Mouse (Mus musculus) olfactory bulb, adult 2 months (tissue): ENCODE measurements at regions not wholly inside any gene's neighbourhood (a gene's known extent, or its start where the extent isn't known, plus 50 kb on each side); places are given as distances from the start of the nearest gene placed in this dataset.

ENCODE experiments used
- CTCF ChIP-seq: fragments of 200-500 bp; IDR thresholded peaks from 2 replicates; pipeline ENCODE4 v1.5.1; 2012; ENCODE audit warnings: low read depth, mild to moderate bottlenecking, low read length, moderate library complexity; ENCODE audit not compliant: insufficient read depth
- POLR2A ChIP-seq: fragments of 200-500 bp; IDR thresholded peaks from 2 replicates; pipeline ENCODE4 v1.6.1; 2012; ENCODE audit warnings: mild to moderate bottlenecking, low read depth, low read length, moderate library complexity; ENCODE audit not compliant: insufficient read depth

GRCm38 (mm10) chr7:83376826-83377225 lies 207.9 kb upstream of the Tmc3 start:
- TF ChIP-seq POLR2A: no peak
- no peak for TF ChIP-seq CTCF
